Mouse (Mus musculus): ENCODE results near the gene Chst15. TPM values are rescaled to one million over a fixed set of nuclear protein-coding genes. Genes with fewer than 3 reads are reported as not detected.

The Chst15 gene
- total RNA-seq, 4 experiments from 2014 or later, result 1.4 to 2.6 (median 1.8) TPM

- no peak for DNase-seq (ENCODE audit: low spot score in 2 of 2)
These were observed 89.9 kb downstream of the Chst15 start for GRCm38 (mm10) chr7:132227075-132227640.

- DNase-seq (ENCODE audit: low spot score in 2 of 2), result peak; percentile 55 to 73
These were observed 90.5 kb downstream of the Chst15 start for GRCm38 (mm10) chr7:132226379-132227074.

- DNase-seq (ENCODE audit: low spot score in 2 of 2), result no peak
These were observed 93.4 kb downstream of the Chst15 start for GRCm38 (mm10) chr7:132223452-132224141.

- DNase-seq (ENCODE audit: low spot score in 2 of 2), result no peak
These were observed 103.0 kb downstream of the Chst15 start for GRCm38 (mm10) chr7:132214031-132214430.

- DNase-seq (ENCODE audit: low spot score in 2 of 2), result peak; percentile 67 to 70
These were observed 103.6 kb downstream of the Chst15 start for GRCm38 (mm10) chr7:132213460-132213859.

- peak in 1 of 2 experiments; percentile 21 for DNase-seq (ENCODE audit: low spot score in 2 of 2)
These were observed 104.9 kb downstream of the Chst15 start for GRCm38 (mm10) chr7:132211920-132212701.

GRCm38 (mm10) chr7:132210616-132211015, 106.4 kb downstream of the Chst15 start:
- no peak for DNase-seq (ENCODE audit: low spot score in 2 of 2)

- no peak for DNase-seq (ENCODE audit: low spot score in 2 of 2)
These were observed 107.9 kb downstream of the Chst15 start for GRCm38 (mm10) chr7:132208946-132209651.

- no peak for DNase-seq (ENCODE audit: low spot score in 2 of 2)
These were observed 112.9 kb downstream of the Chst15 start for GRCm38 (mm10) chr7:132204073-132204612.

- DNase-seq (ENCODE audit: low spot score in 2 of 2), result no peak
These were observed 117.3 kb downstream of the Chst15 start for GRCm38 (mm10) chr7:132199686-132200085.

- DNase-seq (ENCODE audit: low spot score in 2 of 2), result no peak
These were observed 118.2 kb downstream of the Chst15 start for GRCm38 (mm10) chr7:132198806-132199205.

- no peak for DNase-seq (ENCODE audit: low spot score in 2 of 2)
These were observed 119.1 kb downstream of the Chst15 start for GRCm38 (mm10) chr7:132197817-132198475.

- peak in 1 of 2 experiments; percentile 12 for DNase-seq (ENCODE audit: low spot score in 2 of 2)
These were observed 120.4 kb downstream of the Chst15 start for GRCm38 (mm10) chr7:132196581-132196980.

- DNase-seq (ENCODE audit: low spot score in 2 of 2), result no peak
These were observed 123.4 kb downstream of the Chst15 start for GRCm38 (mm10) chr7:132193606-132194005.

- no peak for DNase-seq (ENCODE audit: low spot score in 2 of 2)
These were observed 129.6 kb downstream of the Chst15 start for GRCm38 (mm10) chr7:132187456-132187855.

Other genes starting within 250 kb of the Chst15 start
- 1 to 10 TPM; 5.2 to 8.1 (median 5.8) TPM for gene Cpxm2, start 162.5 kb downstream of the Chst15 start, total RNA-seq (2022)

All from gastrocnemius, adult 8-10 months (tissue).